Mouse (Mus musculus) heart, postnatal 0 days (tissue): Measurements from ENCODE around the gene A730049H05Rik. TPM values are rescaled to one million over a fixed set of nuclear protein-coding genes. Genes with fewer than 3 reads are reported as not detected.
A peak's percentile ranks its signal among the peaks of the same experiment; 100 is the strongest.

Experiments used
- ATAC-seq: fragments of 200-750 bp; cut with Nextera tagmentation; 2 replicates; pipeline ENCODE4 v1.8.0; 2017; ENCODE audit warnings: low read depth, moderate number of reproducible peaks, moderate library complexity; ENCODE audit not compliant: insufficient read depth
- DNase-seq: peaks from one replicate; pipeline ENCODE4 v3.0.0-alpha.2; 2016; ENCODE audit warnings: low spot score
- H3K27ac ChIP-seq: fragments of 300-500 bp; sonication (generic); 2 replicates; pipeline ENCODE4 v1.5.1; 2014; ENCODE audit warnings: low read depth, mild to moderate bottlenecking
- H3K27me3 ChIP-seq: fragments of 300-500 bp; sonication (generic); 2 replicates; pipeline ENCODE4 v1.6.1; 2014; ENCODE audit warnings: low read length, mixed read lengths; ENCODE audit not compliant: control insufficient read depth, insufficient read depth
- H3K36me3 ChIP-seq: fragments of 300-500 bp; sonication (generic); replicated peaks from 2 replicates; pipeline ENCODE4 v1.6.1; 2014; ENCODE audit warnings: low read length, mixed read lengths; ENCODE audit not compliant: control insufficient read depth, insufficient read depth
- H3K4me1 ChIP-seq: fragments of 300-500 bp; sonication (generic); 2 replicates; pipeline ENCODE4 v1.6.1; 2014; ENCODE audit warnings: antibody characterized with exemption; ENCODE audit not compliant: control insufficient read depth, insufficient read depth
- H3K4me2 ChIP-seq: fragments of 300-500 bp; sonication (generic); 2 replicates; pipeline ENCODE4 v1.6.1; 2014; ENCODE audit warnings: low read depth, mild to moderate bottlenecking, low read length, moderate library complexity
- H3K4me3 ChIP-seq: fragments of 300-500 bp; sonication (generic); 2 replicates; pipeline ENCODE4 v1.5.1; 2014; ENCODE audit warnings: low read depth, low read length
- H3K9ac ChIP-seq: fragments of 300-500 bp; sonication (generic); replicated peaks from 2 replicates; pipeline ENCODE4 v1.6.1; 2014; ENCODE audit warnings: low read depth, low read length, mixed read lengths
- H3K9me3 ChIP-seq: fragments of 300-500 bp; sonication (generic); replicated peaks from 2 replicates; pipeline ENCODE4 v1.6.1; 2016; ENCODE audit warnings: low read length; ENCODE audit not compliant: control insufficient read depth
- CTCF ChIP-seq: IDR thresholded peaks from 2 replicates; pipeline ENCODE4 v1.5.1; 2016; ENCODE audit warnings: antibody characterized with exemption, control low read depth, low read depth
- EP300 ChIP-seq: IDR thresholded peaks from 2 replicates; pipeline ENCODE4 v1.6.1; 2016; ENCODE audit warnings: antibody characterized with exemption, low read depth
- WGBS: fragments of 180-500 bp; shearing (Covaris S2); extraction: QIAGEN DNeasy Blood & Tissue Kit; methylation state at CpG from one replicate; pipeline ENCODE4 v1.1.7; 2014; 5-methylcytosine and 5-hydroxymethylcytosine counted together
- polyA plus RNA-seq: library from polyadenylated mRNA; unstranded; fragments of >200 nt; fragmentation: Nextera tagmentation; extraction: Ambion mirVana; gene quantifications from 2 replicates; pipeline ENCODE4 v1.2.1, GENCODE M21; 2015
- total RNA-seq: library from RNA; depleted of rRNA; stranded (reverse); fragments of >200 nt; gene quantifications from 2 replicates; pipeline ENCODE4 v1.2.3, GENCODE M21; 2014; ENCODE audit warnings: low replicate concordance; rRNA removed

The A730049H05Rik gene
- total and polyA plus RNA-seq, 2 experiments from 2014 or later: 0.46 to 1.7 TPM

DNA sequence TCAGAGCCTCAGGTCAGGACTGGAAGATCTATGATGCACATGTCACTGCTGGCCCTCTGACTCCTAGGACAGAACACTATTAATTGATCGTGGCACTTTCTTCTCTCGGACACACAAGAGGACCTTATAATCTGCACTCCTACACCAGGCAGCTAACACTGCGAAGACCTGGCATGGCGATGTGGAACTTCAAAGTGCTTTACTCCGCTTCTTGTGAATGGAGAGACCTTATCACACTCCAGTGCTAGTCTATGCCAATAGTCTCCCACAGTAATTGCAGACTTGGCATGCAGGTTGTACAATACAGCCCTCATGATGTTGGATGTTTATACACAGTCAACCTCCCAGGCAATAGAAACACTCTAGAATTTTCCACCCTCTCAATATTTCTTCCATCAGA is 62.5 kb downstream of the A730049H05Rik start:
- Histone ChIP-seq H3K27me3 (no peaks in the 10 kb centered on the region), H3K4me3 (no peak overlapping the region), H3K4me1 (peaks cover 18% of the 10 kb centered on the region; the same call in 1 of the 2 replicates), H3K36me3 (peaks cover 60% of the 10 kb centered on the region), H3K4me2 (no peak overlapping the region), H3K27ac (no peak overlapping the region), H3K9ac (no peak overlapping the region), H3K9me3 (no peaks in the 10 kb centered on the region)
- WGBS: 35% methylated on average over 5 of the region's 5 CpGs
- DNase-seq: peak; percentile 68
- TF ChIP-seq CTCF: no peak
- no peak for TF ChIP-seq EP300
- peak; percentile 65 for ATAC-seq

DNA sequence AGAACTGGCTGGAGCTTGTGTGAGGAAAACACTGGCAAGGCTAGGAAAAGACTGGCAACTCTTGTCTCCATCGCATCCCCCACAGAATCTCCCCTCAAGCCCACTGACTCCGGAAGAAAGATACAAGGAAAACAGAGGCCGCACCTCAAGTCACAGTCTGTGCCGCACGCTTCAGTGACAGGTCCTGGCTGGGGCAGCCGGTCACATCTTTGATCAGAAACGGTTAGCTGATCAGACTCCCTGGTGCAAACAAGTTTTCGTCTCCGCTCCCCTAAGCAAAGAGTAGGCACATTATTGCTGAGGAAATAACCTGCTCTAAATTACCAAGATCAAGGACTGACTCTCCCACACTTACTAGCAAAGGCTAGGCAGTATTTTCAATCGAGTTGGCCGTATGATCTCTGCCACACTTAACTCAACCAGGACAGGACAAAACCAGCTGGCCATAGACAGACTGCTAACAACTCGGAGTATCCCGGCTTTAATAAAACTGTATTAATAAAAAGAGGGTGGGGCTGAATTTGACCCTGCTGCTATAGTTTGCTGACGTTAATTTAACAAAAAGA is 63.5 kb downstream of the A730049H05Rik start:
- H3K4me3 ChIP-seq: no peak overlapping the region
- H3K36me3 ChIP-seq: peaks cover 68% of the 10 kb centered on the region
- H3K27me3 ChIP-seq: no peaks in the 10 kb centered on the region
- TF ChIP-seq EP300 (no peak), CTCF (no peak)
- no peak for ATAC-seq
- peaks cover 10% of the 10 kb centered on the region; the same call in 1 of the 2 replicates for H3K4me1 ChIP-seq
- 93% methylated on average over 14 of the region's 14 CpGs for WGBS
- no peak overlapping the region for H3K9ac ChIP-seq
- DNase-seq: no peak
- H3K9me3 ChIP-seq: no peaks in the 10 kb centered on the region
- no peak overlapping the region for H3K4me2 ChIP-seq
- H3K27ac ChIP-seq: no peak overlapping the region

DNA sequence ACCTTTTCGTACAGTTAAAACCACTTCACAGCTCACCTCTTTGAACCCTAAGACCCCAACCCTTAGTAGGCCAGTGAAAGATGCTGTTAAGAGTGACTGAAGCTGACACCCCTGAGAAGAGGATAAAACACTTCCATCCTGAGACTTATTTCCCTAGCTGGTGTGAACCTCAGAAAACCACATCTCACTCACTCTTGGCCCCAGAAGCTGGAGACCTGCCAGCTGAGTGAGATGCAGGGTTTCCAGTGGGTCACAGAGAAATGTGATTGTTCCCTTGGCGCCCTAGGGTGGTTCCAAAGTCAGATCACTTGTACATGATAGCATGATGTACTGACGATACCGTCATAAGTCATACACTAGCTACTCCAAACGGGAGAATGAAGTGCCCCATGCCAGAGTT is 66.2 kb downstream of the A730049H05Rik start:
- DNase-seq (no peak), ATAC-seq (no peak)
- TF ChIP-seq EP300 (no peak), CTCF (no peak)
- Histone ChIP-seq H3K9ac (no peak overlapping the region), H3K27ac (no peak overlapping the region), H3K4me1 (0 out of 2 replicates have a peak, but pooled peaks cover 4% of the 10 kb centered on the region), H3K27me3 (no peaks in the 10 kb centered on the region), H3K36me3 (peaks cover 83% of the 10 kb centered on the region), H3K9me3 (no peaks in the 10 kb centered on the region), H3K4me2 (no peak overlapping the region), H3K4me3 (no peak overlapping the region)
- 62% methylated on average over 5 of the region's 5 CpGs for whole genome bisulfite sequencing

DNA sequence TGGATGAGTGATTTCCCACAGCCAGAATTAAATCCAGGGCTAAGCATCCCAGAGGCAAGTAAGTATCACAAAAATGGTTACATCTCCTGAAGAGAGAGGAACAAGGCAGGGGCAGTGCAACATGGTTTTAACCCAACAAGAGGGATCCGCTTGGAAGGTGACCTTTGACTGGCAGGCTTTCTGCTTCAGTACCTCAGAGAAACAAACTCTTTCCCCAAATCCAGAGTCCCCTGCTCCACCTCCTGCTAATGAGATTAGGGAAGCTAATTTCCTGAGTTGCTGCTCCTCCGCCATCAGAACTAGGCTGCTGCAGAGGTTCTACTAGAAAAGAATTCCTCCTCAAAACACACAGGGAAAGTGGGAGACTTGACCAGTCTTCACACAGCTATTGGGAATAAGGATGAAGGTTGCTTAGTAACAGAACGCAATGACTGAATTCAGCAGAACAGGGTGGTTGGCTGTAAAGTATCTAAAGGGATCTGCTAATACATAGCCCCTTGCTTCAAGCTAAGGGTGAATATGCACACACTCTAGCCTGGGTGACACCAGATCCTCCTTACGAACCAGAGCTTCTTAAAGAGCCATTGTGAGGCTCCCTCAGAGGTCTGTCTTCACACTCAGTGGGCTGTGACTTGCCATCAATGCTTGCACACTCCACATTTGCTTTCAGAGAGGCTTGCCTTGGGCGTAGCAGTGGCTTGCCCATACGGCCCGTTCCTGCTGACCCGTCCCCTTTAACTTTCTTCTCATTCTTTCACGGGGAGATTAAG is 67.0 kb downstream of the A730049H05Rik start:
- DNase-seq: no peak
- no peak overlapping the region for H3K27ac ChIP-seq
- WGBS: 69% methylated on average over 9 of the region's 9 CpGs
- no peak overlapping the region for H3K9ac ChIP-seq
- no peak for ATAC-seq
- H3K36me3 ChIP-seq: peaks cover 87% of the 10 kb centered on the region
- no peak for TF ChIP-seq EP300
- no peak for TF ChIP-seq CTCF
- no peak overlapping the region for H3K4me3 ChIP-seq
- no peaks in the 10 kb centered on the region for H3K27me3 ChIP-seq
- H3K9me3 ChIP-seq: no peaks in the 10 kb centered on the region
- H3K4me1 ChIP-seq: 0 out of 2 replicates have a peak, but pooled peaks cover 4% of the 10 kb centered on the region
- H3K4me2 ChIP-seq: no peak overlapping the region

DNA sequence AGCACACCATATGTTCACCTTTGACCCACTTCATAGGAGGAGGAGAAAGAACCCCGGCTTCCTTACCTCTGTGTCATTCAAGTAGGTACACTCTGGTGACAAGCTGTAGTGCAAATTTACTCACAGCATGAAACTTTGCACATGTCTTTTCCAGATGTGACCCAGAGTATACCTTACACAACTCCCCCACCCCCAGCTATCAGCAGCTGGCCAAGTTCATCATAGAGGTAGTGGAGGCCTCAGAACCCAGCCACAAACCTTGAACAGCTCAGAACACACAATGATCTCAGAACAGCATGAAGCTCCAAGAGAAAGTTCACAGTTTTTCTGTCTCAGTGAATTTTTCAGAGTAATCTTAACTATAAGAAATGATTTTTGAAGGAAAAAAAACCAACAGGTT is 75.3 kb downstream of the A730049H05Rik start:
- Histone ChIP-seq H3K9me3 (no peaks in the 10 kb centered on the region), H3K4me1 (0 out of 2 replicates have a peak, but pooled peaks cover 3% of the 10 kb centered on the region), H3K4me2 (no peak overlapping the region), H3K27ac (no peak overlapping the region), H3K36me3 (peaks cover 87% of the 10 kb centered on the region), H3K4me3 (no peak overlapping the region), H3K9ac (no peak overlapping the region), H3K27me3 (no peaks in the 10 kb centered on the region)
- ATAC-seq: no peak
- no peak for TF ChIP-seq EP300
- no peak for TF ChIP-seq CTCF
- no peak for DNase-seq
- 64% methylated on average over 1 of the region's 1 CpGs for WGBS

Other genes starting within 250 kb of the A730049H05Rik start
- 5.4 and 6.9 TPM in 2 replicates for gene Prickle2, start 110.3 kb upstream of the A730049H05Rik start, total RNA-seq
- 2.2 TPM in 2 replicates for gene Prickle2, start 110.3 kb upstream of the A730049H05Rik start, polyA plus RNA-seq
- gene Gm15737, start 52.9 kb downstream of the A730049H05Rik start, total RNA-seq: 0.15 and 0.35 TPM in 2 replicates
- gene Gm15737, start 52.9 kb downstream of the A730049H05Rik start, polyA plus RNA-seq: 0.26 TPM in 2 replicates
- 27.8 and 35.5 TPM in 2 replicates for gene Adamts9, start 127.0 kb downstream of the A730049H05Rik start, total RNA-seq
- gene Adamts9, start 127.0 kb downstream of the A730049H05Rik start, polyA plus RNA-seq: 3.9 TPM in 2 replicates